Mouse (Mus musculus) liver, postnatal 0 days (tissue): Measurements from ENCODE around the gene Siglece.

ENCODE experiments used
- CTCF ChIP-seq: sonication (generic); IDR thresholded peaks from 2 replicates; pipeline ENCODE4 v1.5.1; 2016; ENCODE audit warnings: antibody characterized with exemption, low read depth
- EP300 ChIP-seq: IDR thresholded peaks from 2 replicates; pipeline ENCODE4 v1.6.1; 2016; ENCODE audit warnings: antibody characterized with exemption, low read depth, mild to moderate bottlenecking

GRCm38 (mm10) chr7:43675091-43675490 lies 15.1 kb upstream of the Siglece start:
- TF ChIP-seq EP300, result no peak
- TF ChIP-seq CTCF, result no peak
